Mouse (Mus musculus): ENCODE data around the gene Rpl10.
A peak's percentile ranks its signal among the peaks of the same experiment; 100 is the strongest.

Rpl10 gene

DNA sequence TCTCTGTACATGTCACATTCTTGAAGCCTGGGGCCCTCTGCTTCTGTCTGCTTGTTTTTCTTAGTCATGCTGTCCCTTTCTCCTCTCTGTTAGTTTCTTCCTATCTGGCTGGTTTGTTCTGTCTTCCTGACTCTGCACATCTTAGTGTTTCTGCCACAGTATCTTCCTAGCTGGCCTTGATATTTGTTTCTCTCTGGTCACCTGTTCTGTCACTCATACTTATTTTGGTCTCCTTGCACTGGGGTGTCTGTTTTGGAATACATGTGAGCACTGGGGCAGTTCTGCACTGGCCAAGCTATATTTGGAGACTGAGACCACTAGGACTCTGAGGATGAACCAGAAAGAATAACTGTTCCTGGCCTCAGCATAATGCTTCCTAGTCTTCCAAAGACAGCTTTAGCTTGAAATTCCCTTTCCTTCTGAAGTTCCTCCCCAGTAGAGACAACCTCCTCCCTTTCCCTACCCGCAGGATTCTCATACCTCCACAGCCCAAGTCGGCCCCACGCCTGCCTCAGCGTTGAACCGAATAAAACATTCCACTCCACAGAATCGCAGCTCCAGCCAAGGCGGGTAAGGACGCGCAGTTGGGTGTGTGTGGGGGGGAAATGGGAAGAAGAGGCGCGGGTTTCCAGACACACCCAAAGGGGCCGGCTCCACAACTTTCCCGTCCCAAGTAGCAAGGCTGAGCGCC is 10.6 kb downstream of the Rpl10 start:
- ATAC-seq (ENCODE audit: low TSS enrichment): no peak

DNA sequence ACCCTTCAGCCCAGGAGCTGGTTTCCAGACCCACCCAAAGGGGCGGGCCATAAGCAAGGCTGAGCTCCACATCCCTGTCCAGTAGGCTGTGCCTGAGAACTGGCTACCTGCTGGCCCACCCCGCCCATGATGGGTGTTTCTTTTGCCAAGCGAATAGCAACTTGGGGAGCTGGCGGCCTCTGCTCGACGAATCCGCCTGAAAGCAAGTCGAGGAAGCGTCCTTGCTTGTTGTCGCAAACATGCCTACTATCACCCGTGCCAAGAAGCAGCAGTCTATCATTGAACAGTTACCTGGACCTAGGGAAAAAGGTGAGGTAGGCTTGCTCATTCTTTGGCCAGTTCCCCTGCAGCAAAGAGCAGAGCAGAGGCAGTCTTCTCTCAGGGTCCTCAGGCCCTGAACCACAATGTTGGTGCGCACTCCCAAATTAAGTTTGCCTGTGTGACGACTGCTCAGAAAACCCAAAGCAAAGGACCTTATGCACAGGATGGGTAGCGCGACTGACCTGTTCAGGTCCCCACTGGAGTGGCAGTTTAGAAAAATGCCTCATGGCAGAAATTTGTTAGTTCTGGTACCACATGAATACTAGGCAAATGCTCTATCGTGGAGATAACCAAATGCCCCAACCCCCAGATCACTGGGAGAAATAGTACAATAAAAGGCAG is 11.3 kb downstream of the Rpl10 start, which contains the start of the genes Taz and Dnase1l1:
Gene Taz (plus strand): TSS at position 181 of the 663 bp plus-strand sequence.
Gene Dnase1l1 (minus strand): TSS at position 606 of the 663 bp plus-strand sequence.
- ATAC-seq (ENCODE audit: low TSS enrichment): peak; percentile 89

DNA sequence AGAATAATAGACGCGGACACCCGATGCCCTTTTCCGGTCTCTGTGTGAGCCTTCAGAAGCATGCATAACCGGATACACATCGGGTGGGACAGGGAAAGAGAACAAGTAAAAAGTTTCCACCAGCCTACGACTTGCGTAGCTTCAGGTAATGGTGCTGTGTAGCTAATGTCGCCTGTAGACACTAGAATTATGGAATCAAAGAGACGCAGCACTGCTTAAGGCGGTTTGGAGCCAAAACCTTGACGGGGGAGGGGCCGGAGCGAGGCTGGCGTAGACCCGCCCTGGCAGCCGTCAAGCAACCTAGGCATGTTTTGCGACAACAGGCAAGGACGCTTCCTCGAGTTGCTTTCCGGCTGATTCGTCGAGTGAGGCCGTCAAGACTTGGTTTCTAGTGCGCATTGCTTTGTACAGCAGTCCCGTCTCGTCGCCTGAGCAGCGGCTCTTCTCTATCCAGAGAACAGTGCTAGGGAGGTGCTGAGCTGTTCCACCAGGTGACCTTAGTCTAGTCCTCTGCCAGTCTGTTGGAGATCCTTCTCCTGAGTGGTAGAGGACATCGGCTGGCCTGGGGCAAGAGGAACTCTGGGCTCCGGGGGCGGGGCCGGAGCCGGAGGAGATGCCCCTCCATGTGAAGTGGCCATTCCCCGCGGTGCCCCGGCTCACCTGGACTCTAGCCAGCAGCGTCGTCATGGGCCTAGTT is 11.9 kb downstream of the Rpl10 start:
- ATAC-seq (ENCODE audit: low TSS enrichment): peak; percentile 84

DNA sequence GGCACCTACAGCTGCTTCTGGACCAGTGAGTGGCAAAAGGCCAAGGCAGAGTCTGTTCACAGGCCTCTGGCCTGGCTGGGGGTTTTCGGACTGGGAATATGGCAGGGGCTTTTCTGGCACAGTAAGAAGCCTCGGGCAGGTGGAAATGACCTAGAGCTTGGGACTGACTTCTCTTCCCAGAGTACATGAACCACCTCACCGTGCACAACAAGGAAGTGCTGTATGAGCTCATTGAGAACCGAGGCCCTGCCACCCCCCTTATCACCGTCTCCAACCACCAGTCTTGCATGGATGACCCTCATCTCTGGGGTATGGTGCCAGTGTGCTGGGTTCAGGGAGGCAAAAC is 12.5 kb downstream of the Rpl10 start:
- ATAC-seq (ENCODE audit: low TSS enrichment): 0 out of 2 replicates have a peak, but pooled peaks have one; percentile 3

DNA sequence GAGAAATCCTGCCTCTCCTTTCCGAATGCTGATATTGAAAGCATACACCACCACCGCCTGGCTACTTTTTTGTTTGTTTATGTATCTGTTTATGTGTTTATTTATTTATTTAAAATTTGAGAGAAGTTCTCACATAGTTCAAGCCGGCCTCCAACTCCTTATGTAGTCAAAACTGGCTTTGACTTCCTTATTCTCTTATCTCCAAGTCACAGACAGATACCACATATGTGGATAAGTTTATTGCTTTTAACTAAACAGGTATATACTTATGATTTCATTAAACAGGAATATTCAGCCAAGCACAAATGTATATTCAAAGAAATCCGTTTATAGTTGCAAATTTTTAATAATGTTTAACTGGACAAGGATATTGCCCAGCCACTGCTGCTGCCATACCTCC is 22.8 kb downstream of the Rpl10 start:
- ATAC-seq (ENCODE audit: low TSS enrichment): no peak

DNA sequence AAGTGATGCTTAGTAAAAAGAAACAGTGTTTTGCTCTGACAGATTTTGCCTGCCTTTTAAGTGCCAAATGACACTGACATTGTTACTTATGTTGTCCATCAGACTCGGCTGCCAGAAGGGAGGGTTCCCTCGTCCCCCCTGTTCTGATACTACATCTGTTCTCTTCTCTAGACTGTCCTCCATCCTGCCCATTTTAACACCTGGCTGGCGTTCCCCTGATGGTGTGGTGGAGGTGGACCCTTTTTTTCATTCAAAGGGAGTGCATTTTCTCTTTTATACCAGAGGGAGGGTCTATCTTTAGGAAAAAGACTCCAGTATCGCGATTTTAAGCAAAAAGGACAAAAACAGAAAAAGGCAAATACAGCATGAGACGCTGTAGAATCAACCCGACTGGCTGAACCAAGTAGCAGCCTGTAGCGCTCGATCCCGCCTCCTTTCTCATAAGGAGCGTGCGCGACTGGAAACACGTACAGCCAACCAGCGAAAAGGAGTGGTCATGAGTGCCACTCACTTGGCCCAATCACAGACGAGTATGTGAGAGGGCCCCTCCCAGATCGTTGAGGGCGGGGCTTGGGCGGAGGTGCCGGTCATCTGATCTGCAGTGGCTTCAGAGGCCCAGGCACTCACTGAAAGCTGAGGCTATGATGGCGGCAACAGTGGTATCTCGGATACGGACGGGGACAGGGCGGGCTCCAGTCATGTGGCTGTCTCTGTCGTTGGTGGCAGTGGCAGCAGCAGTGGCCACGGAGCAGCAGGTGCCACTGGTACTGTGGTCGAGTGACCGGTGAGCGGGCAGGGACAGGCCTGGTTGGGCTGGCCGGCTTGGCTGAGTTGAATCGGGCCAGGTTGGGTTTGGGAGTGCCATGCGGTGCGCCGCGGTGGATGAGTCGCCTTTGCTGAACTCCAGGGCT is 26.2 kb downstream of the Rpl10 start, which contains the start of gene Atp6ap1:
Gene Atp6ap1 (plus strand): TSS at position 560 of the 911 bp plus-strand sequence.
- peak; percentile 99 for ATAC-seq (ENCODE audit: low TSS enrichment)

DNA sequence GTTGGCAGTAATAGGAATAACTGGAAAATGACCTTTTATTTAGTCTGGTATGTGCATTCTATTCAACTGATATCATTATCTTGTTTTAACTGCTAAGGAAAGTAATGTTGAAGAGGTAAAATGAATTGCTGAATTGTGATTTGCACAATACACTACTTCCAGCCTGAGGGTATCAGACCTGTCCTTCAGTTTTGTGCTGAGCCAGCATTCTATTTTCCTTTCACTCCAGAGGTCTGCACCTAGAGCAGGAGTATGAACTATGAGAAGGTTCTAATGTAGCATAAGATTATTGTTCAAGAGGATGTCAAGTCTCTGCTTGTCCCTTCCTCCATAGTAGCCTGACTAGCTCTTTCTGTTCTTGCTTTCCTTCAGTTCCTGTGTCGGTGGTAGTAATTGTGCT is 27.7 kb downstream of the Rpl10 start:
- no peak for ATAC-seq (ENCODE audit: low TSS enrichment)

DNA sequence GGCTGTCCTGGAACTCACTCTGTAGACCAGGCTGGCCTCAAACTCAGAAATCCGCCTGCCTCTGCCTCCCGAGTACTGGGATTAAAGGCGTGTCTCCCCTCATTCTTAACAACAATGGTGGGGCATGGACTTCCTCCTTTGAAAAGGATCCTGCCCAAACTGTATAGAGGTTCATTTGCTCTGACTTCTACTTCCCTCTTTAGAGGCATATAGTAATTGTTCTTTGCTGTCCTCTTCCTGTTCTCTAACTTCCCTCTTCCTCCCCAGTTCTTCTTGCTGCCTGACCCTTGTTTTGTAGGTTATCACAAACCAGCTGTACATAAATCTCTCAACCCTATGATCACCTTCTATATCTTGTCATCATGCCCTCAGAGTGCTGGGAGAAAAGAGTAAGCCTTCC is 29.1 kb downstream of the Rpl10 start:
- no peak for ATAC-seq (ENCODE audit: low TSS enrichment)

DNA sequence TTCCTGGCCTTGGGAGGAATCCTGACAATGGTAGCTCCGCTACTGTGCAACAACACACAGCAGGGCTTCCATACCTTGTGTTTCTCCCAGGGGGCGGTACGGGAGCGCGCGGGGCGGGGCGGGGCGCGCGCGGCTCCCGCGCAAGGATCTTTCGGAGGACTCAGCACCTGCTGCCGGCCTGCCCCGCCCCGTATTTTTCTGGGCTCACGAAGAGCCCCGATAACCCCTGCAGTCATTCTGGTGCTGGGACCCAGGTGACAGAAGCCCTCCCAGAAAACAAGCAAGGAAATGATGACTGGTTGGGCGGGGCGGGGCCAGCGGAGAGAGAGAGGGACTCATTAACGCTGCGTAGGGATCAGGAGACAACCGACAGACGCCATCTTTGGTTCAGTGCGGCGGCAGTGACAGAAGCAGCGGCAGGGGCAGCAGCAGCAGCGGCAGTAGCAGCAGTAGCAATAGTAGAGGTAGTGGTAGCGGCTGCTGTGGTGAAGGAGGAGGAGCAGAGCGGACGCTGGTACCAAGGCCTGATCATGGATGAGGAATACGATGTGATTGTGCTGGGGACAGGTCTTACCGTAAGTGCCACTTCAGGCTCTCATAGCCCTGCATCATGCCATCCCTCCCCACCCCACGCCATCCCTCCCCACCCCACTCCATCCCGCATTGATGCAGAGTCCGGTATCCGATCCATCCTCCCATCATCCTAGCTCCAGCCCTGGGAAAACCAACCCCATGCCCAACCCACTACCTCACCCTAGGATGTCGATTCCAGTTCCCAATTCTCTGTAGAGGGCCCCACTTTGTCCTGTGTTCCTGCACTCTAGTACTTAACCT is 34.5 kb downstream of the Rpl10 start, which contains the start of gene Gdi1:
Gene Gdi1 (plus strand): TSS at position 132 of the 834 bp plus-strand sequence.
- peak; percentile 89 for ATAC-seq (ENCODE audit: low TSS enrichment)

DNA sequence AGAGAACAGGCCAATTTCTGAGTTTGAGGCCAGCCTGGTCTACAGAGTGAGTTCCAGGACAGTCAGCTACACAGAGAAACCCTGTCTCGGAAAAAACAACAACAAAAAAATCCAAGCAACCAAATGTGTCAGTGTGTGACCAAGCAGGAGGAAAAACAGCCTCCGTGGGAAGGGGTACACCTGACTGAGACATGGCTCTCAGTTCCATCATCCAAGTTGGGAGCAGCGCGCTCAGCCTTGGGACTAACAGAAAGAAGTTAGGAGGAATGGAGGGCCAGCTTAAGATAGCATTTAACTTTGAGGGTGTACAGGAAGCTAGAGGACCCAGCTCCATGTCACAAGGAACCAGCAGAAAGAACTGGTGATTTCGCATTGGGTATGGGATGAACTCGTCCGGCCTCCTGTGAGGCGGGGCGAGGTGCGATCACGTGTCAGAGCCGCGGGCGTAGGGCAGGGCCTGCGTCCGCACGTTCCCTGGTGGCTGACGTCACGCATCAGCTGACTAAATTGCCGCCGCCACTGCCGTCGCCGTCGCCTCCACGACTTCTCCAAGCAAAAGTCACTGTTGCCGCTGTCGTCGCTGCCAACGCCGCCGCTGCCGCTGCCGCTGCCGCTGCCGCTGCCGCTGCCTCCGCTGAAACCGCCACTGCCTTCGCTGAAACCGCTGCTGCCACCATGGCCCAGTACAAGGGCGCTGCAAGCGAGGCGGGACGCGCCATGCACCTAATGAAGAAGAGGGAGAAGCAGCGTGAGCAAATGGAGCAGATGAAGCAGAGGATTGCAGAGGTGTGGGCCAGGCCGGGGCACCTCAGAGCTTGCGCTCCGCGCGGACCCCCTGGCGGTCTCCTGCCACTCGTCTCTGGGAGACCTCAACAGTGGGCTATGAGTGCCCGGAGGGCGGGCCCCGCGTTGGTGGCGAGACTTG is 42.2 kb downstream of the Rpl10 start, which contains the start of gene Fam50a:
Gene Fam50a (plus strand): TSS at position 494 of the 925 bp plus-strand sequence.
- peak; percentile 97 for ATAC-seq (ENCODE audit: low TSS enrichment)
